Mouse (Mus musculus) spleen, embryonic (tissue): Measurements from ENCODE around the gene Apc2.

Experiments
- CTCF ChIA-PET: fragments of 350-600 bp; sonication (Branson Sonifier 250); formaldehyde crosslinking; loops from one replicate; lab custom pipeline; 2022; lab: Charles Lee

The Apc2 gene

DNA sequence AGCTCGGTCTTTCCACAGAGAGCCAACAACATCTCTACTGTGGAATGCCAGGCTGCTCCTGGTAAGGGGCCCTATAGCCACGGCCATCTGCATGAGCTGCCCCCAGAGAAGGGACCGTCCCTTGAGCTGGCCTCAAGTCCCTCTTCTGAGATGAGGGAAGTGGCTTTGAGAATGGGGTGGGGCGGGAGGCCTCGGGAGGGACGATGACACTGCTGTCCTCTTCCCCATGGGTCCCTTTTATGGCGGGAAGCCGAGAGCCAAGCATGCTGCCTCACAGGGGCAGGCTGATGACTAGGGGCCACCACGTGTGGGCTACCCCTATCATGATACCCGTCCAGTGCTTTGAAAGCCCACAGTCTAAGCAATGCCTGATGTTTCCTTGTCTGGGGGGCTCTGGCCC is 21.2 kb downstream of the Apc2 start:
- CTCF ChIA-PET, result interaction anchor here (0.8 kb wide), 1 partner anchor 25 kb away, joined by 3 read pairs; the partner anchor contains the start of gene Rps15

GRCm38 (mm10) chr10:80320340-80320760 is 24.6 kb downstream of the Apc2 start, which contains the start of gene 2310011J03Rik:
2310011J03Rik (minus strand) TSS chr10:80320537.
- CTCF ChIA-PET, result no interaction called here

GRCm38 (mm10) chr10:80321014-80321669 is 25.4 kb downstream of the Apc2 start:
- CTCF ChIA-PET, result no interaction called here

DNA sequence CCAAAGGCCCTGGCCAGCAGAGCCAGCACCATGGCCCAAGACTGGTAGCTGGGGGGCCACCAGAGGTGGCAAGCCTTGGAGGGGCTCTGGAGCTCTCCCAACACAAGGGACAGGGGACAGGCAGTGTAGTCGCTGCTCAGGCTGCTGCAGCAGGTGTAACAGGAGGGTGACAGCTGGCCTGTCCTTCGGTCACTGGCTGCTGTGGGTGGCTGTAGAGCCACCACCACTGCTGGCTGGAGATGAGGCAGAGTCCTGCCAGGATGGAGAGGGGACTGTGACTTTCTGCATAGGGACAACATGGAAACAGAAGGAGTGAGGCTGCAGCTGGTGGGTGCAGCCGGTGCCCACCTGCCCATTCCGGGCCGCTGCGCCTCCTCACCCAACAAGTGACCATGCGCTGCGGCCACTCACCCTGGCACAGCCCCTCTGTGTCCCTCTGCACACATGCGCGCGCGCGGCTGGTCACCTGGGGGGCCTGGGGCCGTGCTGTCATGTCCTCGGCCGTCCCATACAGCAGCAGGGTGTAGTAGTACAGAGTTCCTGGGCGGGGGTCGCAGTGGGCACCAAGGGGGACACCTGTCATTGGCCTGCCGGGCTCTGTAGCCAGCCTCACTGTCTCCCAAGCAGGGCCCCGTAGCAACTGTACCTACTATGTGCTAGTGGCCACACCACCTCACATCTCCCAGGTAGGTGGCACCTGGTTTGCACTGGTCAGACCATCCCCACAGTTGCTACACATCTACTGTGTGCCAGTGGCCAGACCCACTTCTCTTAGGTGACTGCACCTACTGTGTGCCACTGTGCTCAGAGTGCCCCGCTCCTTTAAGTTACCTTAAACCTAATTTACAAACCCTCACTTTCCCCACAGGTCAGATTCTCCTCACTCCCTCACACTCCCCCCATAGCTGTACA is 26.1 kb downstream of the Apc2 start:
- CTCF ChIA-PET, result no interaction called here

GRCm38 (mm10) chr10:80322811-80323211 is 27.0 kb downstream of the Apc2 start:
- CTCF ChIA-PET, result no interaction called here

DNA sequence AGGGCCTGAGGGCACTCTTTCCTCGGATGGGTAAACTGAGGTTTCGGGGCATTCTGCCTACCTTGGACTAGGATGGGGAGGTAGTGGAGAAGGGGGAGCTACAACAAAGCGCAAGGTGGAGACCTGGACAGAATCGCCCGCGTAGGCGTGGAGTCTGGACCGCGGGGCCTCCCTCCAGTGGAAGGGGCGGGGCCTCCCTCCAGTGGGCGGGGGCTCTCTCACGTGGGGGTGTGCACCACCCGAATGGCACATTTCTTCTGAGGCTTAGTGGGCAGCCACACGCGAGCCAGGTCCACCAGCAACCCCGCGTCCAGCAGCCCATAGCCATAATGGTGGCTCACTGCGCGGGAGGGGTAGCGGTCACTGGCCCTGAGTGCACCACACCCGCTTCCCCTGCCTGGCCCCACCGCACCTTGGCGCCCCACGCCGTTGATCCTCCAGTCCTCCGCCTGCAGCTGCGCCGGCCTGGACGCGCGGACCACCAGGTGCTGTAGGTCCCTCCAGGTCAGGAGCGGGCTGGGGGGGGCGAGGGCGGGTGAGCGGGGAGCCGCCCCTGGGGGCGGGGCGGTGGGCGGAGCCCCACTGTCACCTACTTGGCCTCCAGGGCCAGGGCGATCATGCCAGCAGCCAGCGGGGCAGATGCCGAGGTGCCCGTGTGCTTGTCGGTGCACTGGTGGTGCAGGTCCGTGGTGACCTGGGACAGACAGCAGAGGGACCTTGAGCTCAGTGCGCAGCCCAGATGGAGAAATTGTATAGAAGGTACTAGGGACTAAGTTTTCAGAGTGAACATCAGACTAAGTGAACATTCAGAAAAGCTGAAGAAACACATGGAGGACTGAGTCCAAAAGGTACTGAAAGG is 27.7 kb downstream of the Apc2 start:
- CTCF ChIA-PET, result no interaction called here

DNA sequence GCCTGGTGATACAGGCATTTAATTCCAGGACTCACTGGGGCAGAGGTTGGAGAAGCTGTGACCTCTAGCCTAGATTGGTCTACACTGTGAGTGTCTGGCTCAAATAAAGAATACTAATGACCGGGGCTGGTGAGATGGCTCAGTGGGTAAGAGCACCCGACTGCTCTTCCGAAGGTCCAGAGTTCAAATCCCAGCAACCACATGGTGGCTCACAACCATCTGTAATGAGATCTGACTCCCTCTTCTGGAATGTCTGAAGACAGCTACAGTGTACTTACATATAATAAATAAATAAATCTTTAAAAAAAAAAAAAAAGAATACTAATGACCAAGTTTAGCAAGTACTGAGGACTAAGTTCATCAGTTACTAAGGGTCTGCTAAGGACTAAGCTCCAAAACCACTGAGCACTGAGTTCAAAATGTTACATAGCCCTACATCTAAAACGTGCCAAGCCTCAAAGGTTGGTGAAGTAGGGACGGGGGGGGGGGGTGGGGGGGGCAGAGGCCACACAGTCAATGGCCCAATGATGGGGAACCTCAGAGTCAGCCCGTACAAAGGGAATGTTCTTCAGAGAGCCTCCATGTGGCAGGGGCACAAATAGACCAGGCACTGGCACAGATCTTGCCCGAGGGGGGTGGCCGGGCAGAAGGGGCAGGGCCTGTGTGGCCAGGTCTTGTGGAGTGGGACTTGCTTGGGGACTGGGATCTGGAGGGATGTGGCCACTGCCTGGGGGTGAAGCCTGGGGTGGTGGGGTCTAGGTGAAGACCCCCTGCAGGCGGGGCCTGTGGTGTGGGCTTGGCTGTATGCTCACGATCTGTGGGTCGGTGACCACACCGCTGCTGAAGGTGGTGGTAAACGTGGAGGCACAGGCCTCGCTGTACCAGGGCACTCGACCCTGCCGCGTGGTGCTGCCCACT is 28.6 kb downstream of the Apc2 start:
- CTCF ChIA-PET, result no interaction called here

- CTCF ChIA-PET, result no interaction called here
Observed at GRCm38 (mm10) chr10:80325045-80325444, 29.3 kb downstream of the Apc2 start.

DNA sequence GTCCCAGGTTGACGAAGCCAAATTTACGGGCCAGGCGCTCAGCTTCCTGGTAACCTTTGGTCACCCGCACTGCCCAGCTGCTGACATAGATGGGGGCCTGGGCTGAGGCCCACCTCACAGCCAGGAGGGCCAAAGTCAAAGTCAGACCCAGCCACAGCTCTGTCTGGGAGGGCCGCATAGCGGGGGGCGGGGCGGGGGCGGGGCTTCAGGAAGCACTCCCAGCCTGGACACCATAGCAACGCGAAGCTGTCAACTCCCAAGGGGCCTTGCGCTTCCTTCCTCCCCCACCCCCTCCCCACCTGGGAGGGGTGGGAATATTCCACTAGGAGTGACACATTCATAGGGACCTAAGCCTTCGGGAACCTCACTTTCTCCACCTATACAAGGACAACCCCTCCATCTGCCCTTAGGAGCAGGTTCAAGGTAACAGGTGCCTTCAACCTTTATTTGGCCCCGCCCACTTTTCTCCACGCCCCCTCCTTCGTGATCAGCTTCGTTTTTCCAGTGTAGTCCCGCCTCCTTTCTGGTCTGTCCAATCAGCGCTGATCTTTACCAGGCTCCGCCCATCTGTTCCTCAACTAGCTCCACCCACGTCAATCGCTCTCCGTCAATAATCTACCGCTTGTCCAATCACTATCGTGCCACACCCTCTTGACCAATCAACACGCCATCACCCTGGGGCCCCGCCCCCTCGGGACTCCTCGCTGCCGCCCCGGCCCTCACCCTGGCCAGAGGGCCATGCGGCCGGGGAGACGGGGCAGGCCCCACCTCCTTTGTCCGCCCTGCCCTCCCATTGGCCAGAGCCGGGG is 33.7 kb downstream of the Apc2 start, which contains the start of the genes Pcsk4 and Reep6:
Pcsk4 (minus strand) TSS at position 226 of the 809 bp plus-strand sequence.
Reep6 (plus strand) TSS at position 681 of the 809 bp plus-strand sequence.
- CTCF ChIA-PET, result no interaction called here

- CTCF ChIA-PET, result no interaction called here
Observed at GRCm38 (mm10) chr10:80330084-80330483, 34.3 kb downstream of the Apc2 start.

DNA sequence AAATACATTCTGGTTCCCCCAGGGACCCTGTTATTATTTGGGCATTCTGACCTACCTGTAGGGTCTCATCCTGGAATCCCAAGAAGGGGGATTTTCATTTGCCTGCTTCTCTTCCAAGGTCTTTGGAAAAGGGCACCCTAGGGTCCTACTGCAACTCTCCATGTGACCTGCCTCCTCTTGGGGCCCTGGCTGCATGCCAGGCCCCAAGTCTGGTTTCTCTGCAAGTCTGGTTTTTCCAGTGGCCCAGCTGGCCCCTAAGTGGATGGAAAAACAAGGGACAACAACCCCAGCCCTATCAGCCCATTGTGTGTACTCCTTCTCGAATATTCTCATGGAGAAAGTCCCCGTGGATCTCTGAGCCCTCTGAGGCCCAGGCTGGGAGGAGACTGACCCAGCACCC is 35.1 kb downstream of the Apc2 start:
- CTCF ChIA-PET, result interaction anchor here (0.5 kb wide), 1 partner anchor 191 kb away, joined by 5 read pairs; no protein-coding TSS in a partner anchor

DNA sequence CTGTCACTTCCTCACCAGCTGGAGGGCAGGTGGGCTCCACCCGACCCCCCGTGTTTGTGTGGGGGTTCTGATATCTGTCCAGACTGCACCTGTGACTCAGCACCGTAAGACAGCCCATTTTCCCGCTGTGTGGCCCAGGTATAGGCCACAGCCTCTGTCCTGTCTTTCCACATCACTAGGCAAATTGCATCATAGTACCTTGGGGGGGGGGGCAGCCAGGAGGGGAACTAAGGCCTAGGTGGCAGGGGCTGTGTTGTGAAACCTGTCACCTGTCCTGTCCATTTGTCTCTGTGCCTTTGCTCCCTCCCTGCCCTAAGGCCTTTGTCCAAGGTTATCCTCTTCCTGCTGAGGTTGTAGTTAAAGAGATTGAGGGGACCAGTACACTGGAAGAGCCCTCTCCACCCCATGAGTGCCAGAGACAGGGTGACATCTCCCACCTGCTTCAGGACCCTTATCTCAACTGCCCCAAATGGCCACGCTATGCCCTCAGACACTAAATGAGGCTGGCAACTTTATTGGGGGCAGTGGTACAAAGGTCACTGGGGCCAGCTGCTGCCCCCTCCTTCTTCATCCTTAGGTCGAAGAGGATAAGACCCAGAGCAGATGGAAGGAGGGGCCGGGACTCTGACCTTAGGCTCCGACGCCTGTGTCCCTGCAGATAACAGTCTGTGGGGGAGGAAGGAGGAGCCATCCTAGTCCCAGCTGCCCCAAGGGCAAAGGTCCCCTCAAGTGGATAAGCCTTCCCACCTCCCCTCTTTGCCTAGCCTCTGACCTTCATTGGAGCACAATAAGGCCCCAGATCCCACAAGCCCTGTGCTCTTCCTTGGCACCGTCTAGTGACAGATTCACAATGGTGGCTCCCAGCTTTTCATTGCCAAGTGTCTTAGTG is 36.1 kb downstream of the Apc2 start:
- CTCF ChIA-PET, result interaction anchor here (0.5 to 1.0 kb wide), 3 partner anchors 9 to 190 kb away, joined by 3 to 5 read pairs (median 3); no protein-coding TSS in a partner anchor

- CTCF ChIA-PET, result interaction anchor here (1.0 kb wide), 1 partner anchor 8 kb away, joined by 3 read pairs; no protein-coding TSS in a partner anchor
Observed at GRCm38 (mm10) chr10:80332525-80332989, 36.8 kb downstream of the Apc2 start.

- CTCF ChIA-PET, result no interaction called here
Observed at GRCm38 (mm10) chr10:80336263-80336662, 40.5 kb downstream of the Apc2 start.

DNA sequence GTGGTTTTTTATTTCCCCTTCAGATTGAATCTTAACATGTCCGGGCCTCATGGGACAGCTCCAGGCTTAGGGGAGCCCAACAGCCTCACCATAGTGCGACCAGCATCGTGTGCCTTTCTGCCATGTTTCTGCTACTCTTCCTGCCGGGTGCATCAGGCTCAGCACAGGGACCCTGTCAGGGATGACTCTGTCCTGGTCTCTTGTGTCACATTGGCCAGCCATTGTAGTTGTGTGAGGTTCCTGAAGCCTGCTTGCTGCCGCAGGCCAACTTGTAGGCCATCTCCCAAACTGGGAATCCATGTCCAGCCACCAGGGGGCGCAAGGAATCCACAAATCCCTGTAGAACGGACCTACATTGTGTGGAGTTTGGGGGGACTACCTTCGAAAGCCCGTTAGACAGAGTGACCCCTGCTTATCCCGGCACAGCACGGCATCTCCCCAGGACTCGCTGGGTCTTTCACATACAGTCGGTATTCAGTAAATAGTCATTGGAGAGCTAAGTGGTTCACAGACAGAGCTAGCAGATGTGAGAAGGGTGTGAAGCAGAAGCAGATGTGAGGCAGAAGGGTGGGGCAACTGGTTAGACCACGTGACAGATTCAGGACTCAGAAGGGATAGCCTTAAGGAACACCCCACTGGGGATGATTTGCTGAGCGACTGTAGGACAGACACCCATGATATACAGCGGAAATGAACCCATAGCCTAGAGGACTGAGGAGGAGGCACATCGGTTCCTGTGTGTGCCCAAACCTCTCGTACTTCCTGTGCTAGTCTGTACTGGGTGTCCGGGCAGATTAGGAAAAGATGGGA is 44.4 kb downstream of the Apc2 start:
- CTCF ChIA-PET, result interaction anchor here (0.6 to 1.0 kb wide), 3 partner anchors 8 to 49 kb away, joined by 3 read pairs; no protein-coding TSS in a partner anchor

- CTCF ChIA-PET, result interaction anchor here (0.6 to 1.0 kb wide), 3 partner anchors 9 to 50 kb away, joined by 3 read pairs; no protein-coding TSS in a partner anchor
Observed at GRCm38 (mm10) chr10:80341026-80341425, 45.2 kb downstream of the Apc2 start.
